Mouse (Mus musculus): ENCODE data around the gene Ifitm5.

DNA sequence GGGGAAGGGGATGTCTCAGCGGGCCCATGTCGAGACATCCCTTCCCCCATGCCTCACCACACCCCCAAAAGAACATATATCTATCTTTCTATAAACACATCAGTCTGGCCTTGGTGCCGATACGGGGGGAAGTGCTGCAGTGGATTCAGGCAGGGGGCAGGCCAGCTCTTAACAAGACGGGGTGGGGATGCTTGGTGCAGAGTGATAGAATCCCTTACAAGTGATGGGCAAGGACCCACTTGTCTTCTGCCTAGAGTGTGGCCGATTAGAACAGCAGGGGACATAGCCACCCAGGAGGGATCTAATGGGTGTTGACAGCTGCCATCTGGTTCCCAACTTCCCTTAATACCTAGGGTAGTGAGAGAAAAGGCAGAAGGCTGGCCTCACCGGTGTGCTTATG, 20.8 kb upstream of the Ifitm5 start:
- TF ChIP-seq EP300 (IDR thresholded peaks at IDR 0.05; ENCODE audit: low read depth): no peak
- TF ChIP-seq CTCF (IDR thresholded peaks at IDR 0.05; ENCODE audit: low read depth): no peak
